ENCODE assay signal across 11 mouse cellular contexts in genomic region chr9:118674761-118675160, GRCm38 (mm10).
DNase-seq lines count a peak whose midpoint lies in the region; ATAC-seq lines count a peak whose summit lies in the region.
"Had no signal": no experiment of that assay in that cellular context is flagged by ENCODE, and none has a peak within 500 bp of the region (broad histone marks: within the 10 kb centered on the region; RNA-seq: fewer than 3 reads in every experiment).

No protein-coding gene starts in this region.

- no peaks in the 10 kb centered on the region for H3K9me3 ChIP-seq in lung, embryonic 15.5 days
- H3K9me3 ChIP-seq: limb, embryonic 12.5 days had no signal

- peaks cover 18% of the 10 kb centered on the region for H3K4me1 ChIP-seq in lung, embryonic 15.5 days

- H3K4me3 ChIP-seq in lung, embryonic 15.5 days, result no peak overlapping the region
- no peak overlapping the region for H3K4me3 ChIP-seq in macrophage (ENCODE audit: inconsistent target)
- H3K4me3 ChIP-seq: limb, embryonic 12.5 days; midbrain, embryonic 13.5 days had no signal

- H3K9ac ChIP-seq in lung, embryonic 15.5 days, result no peak overlapping the region
- H3K9ac ChIP-seq: limb, embryonic 12.5 days; midbrain, embryonic 13.5 days had no signal

- H3K27me3 ChIP-seq in lung, embryonic 15.5 days, result no peaks in the 10 kb centered on the region
- H3K27me3 ChIP-seq: limb, embryonic 12.5 days; midbrain, embryonic 13.5 days had no signal

- ATAC-seq in lung, embryonic 15.5 days (ENCODE audit: borderline replicate concordance, extremely low read depth, low FRiP score, low TSS enrichment), result no peak
- ATAC-seq: midbrain, embryonic 13.5 days had no signal

- H3K36me3 ChIP-seq in lung, embryonic 15.5 days, result 0 out of 2 replicates have a peak, but pooled peaks cover 3% of the 10 kb centered on the region
- H3K36me3 ChIP-seq in macrophage (ENCODE audit: inconsistent target), result no peaks in the 10 kb centered on the region
- H3K36me3 ChIP-seq: midbrain, embryonic 13.5 days had no signal

- DNase-seq in cerebellum, adult 18-20 months, result peak; percentile 11 to 25
- no peak for DNase-seq in cerebellum, adult 8-10 months
- no peak for DNase-seq in lung, postnatal 4 days
- DNase-seq in adipocyte (ENCODE audit: low spot score), result peak; percentile 58
- DNase-seq in left cerebral cortex, postnatal 25 days (ENCODE audit: low spot score in 2 of 2), result no peak
- DNase-seq in urinary bladder, adult 18-20 months (ENCODE audit: low spot score in 2 of 2), result no peak
- DNase-seq: cerebellum, adult 9-11 months had no signal

- H3K4me2 ChIP-seq in lung, embryonic 15.5 days, result no peak overlapping the region
- H3K4me2 ChIP-seq: limb, embryonic 12.5 days; midbrain, embryonic 13.5 days had no signal

- 0 out of 2 replicates have a peak overlapping the region, but pooled peaks have one; percentile 32 for H3K27ac ChIP-seq in lung, embryonic 15.5 days
- peak overlapping the region; percentile 86 for H3K27ac ChIP-seq in macrophage
- H3K27ac ChIP-seq: limb, embryonic 12.5 days; midbrain, embryonic 13.5 days had no signal

- 84% methylated on average over 15 of the region's 22 CpGs for WGBS in lung, embryonic 15.5 days
- WGBS in macrophage (ENCODE audit: missing documents), result 64% methylated on average over 12 of the region's 22 CpGs

- intact Hi-C loops in left cerebral cortex, postnatal 25 days (cut with DNase I), result no loop called here

- H3K79me2 ChIP-seq in macrophage (ENCODE audit: inconsistent target), result no peaks in the 10 kb centered on the region

Comparison
In these comparisons a context has a peak if more than half of its experiments do, and no peak if none do; other contexts are left out.
1. DNase-seq: peak in cerebellum, adult 18-20 months (2 of 2) and adipocyte (single experiment); none in cerebellum, adult 8-10 months (single experiment), lung, postnatal 4 days (0 of 2), left cerebral cortex, postnatal 25 days (0 of 2) and urinary bladder, adult 18-20 months (0 of 2).